Mouse (Mus musculus) thymus, adult 2 months (tissue): ENCODE measurements around the gene Synpo2. TPM values are rescaled to one million over a fixed set of nuclear protein-coding genes. Genes with fewer than 3 reads are reported as not detected.

Experiments
- DNase-seq: peaks from one replicate; pipeline ENCODE4 v3.0.0; 2021
- H3K27ac ChIP-seq: fragments of 200-500 bp; 2 replicates; pipeline ENCODE4 v1.5.1; 2012; ENCODE audit warnings: low read length, control low read depth; ENCODE audit not compliant: control insufficient read depth, insufficient read depth
- H3K27me3 ChIP-seq: fragments of 200-500 bp; 2 replicates; pipeline ENCODE4 v1.6.1; 2012; ENCODE audit warnings: mild to moderate bottlenecking, low read length, moderate library complexity, mixed read lengths; ENCODE audit not compliant: control insufficient read depth, insufficient read depth
- H3K36me3 ChIP-seq: fragments of 200-500 bp; 2 replicates; pipeline ENCODE4 v1.6.1; 2012; ENCODE audit warnings: mild to moderate bottlenecking, low read length, moderate library complexity; ENCODE audit not compliant: control insufficient read depth, insufficient read depth
- H3K4me1 ChIP-seq: fragments of 200-500 bp; replicated peaks from 2 replicates; pipeline ENCODE4 v1.6.1; 2012; ENCODE audit warnings: low read length; ENCODE audit not compliant: control insufficient read depth, insufficient read depth
- H3K4me3 ChIP-seq: fragments of 200-500 bp; 2 replicates; pipeline ENCODE4 v1.5.1; 2012; ENCODE audit warnings: mild to moderate bottlenecking, low read length, control low read depth, moderate library complexity; ENCODE audit not compliant: control insufficient read depth, insufficient read depth
- CTCF ChIP-seq: fragments of 200-500 bp; IDR thresholded peaks from 2 replicates; pipeline ENCODE4 v1.5.1; 2012; ENCODE audit warnings: mild to moderate bottlenecking, control low read depth, low read length, moderate library complexity, borderline replicate concordance; ENCODE audit not compliant: control insufficient read depth, poor library complexity, insufficient read depth; ENCODE audit errors: extremely low read depth
- POLR2A ChIP-seq: fragments of 200-500 bp; IDR thresholded peaks from 2 replicates; pipeline ENCODE4 v1.6.1; 2012; ENCODE audit warnings: mild to moderate bottlenecking, low read length, control low read depth, moderate library complexity; ENCODE audit not compliant: control insufficient read depth, poor library complexity, insufficient read depth; ENCODE audit errors: extremely low read depth
- WGBS: fragments of 180-500 bp; shearing (Covaris S2); methylation state at CpG from one replicate; pipeline ENCODE4 v1.1.7; 2018; 5-methylcytosine and 5-hydroxymethylcytosine counted together
- polyA plus RNA-seq: library from polyadenylated mRNA; depleted of rRNA; stranded (reverse); fragments of >200 nt; gene quantifications from 2 replicates; pipeline ENCODE4 v1.2.3, GENCODE M21; 2012

The Synpo2 gene
- polyA plus RNA-seq, 1 experiment = 8.7 TPM

DNA sequence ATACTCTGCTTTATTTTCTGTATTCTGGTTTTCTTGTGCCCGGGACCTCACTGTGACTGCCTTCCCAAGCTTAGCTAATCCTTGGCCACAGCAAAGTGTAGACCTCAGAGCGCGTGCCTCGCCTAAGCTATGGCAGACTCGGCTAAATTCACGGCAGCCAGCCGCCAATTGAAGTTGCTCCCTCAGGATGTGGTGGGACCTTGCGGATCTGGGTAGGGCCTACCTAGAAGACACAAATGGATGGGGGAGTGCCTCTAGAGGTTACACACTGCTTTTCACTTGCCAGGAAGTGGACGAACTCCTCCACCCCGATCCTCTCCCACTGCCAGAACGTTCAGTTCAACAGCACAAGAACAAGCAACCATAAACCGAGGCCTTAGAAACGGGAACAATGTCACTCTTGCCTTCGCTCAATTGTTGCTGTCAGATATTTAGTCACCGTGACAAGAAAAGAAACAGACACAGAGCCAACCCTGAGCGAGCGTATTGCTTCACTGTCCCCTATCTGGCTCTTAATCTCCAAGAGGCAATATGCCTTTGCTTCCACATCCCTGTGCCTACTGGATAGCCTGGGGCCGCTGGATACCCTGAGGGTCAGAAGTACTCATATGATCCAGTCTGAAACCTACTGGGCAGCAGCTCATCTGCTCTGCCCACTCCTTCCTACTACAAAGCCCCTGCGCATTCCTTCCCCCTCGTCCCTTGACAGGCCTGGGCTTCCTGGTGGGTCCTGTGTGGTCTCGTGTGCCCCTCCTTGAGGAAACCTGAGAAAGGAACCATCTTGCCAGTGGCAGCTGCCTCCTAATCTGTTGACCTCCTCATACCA is 62.2 kb downstream of the Synpo2 start:
- DNase-seq = no peak
- H3K27ac ChIP-seq = peak overlapping the region; percentile 58; the same call in 1 of the 2 replicates
- no peaks in the 10 kb centered on the region for H3K36me3 ChIP-seq
- 87% methylated on average over 21 of the region's 21 CpGs for WGBS
- TF ChIP-seq POLR2A (no peak), CTCF (no peak)
- no peak overlapping the region for H3K4me3 ChIP-seq
- H3K4me1 ChIP-seq = peaks cover 12% of the 10 kb centered on the region
- H3K27me3 ChIP-seq = no peaks in the 10 kb centered on the region

DNA sequence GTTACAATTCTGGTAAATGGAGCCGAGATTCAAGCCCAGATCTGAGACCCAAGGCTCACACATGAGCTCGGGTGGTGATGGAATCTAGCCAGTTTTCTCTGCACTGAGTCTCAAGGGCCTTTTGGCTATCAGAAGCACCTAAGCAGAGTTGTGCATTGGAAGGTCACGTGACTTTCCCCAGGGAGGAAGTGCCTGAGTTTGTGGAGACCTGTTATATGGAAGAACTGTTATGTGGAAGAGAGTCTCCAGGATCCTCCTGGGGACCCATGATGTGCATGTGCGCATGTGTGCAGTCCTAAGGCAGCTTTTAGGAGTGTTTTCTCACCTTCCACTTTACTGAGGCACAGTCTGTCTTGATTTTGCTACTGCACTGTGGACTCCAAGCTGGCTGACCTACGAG is 63.8 kb downstream of the Synpo2 start:
- Histone ChIP-seq H3K36me3 (no peaks in the 10 kb centered on the region), H3K27me3 (no peaks in the 10 kb centered on the region), H3K27ac (no peak overlapping the region), H3K4me3 (no peak overlapping the region), H3K4me1 (peaks cover 7% of the 10 kb centered on the region)
- 90% methylated on average over 5 of the region's 5 CpGs for WGBS
- no peak for DNase-seq
- TF ChIP-seq CTCF = no peak
- TF ChIP-seq POLR2A = no peak

DNA sequence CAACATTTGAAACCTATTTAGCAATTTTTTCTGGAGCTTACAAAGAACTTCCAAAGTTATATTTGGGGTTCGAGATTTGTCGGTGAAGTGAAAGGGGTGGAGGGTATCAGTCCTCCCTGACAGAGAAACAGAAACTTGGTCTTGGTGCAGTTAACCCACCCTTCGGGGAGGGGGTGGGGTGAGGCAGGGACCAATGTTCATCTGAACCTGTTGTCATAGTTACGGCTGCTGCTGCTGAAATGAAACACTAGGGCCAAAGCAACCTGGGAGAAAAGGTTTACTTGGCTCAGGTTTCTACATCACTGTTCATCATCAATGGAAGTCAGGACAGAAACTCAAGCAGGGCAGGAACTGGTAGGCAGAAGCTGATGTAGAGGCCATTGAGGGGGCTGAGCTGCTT is 66.6 kb downstream of the Synpo2 start:
- 84% methylated on average over 4 of the region's 4 CpGs for WGBS
- H3K27ac ChIP-seq = no peak overlapping the region
- H3K36me3 ChIP-seq = no peaks in the 10 kb centered on the region
- TF ChIP-seq CTCF = no peak
- no peak for TF ChIP-seq POLR2A
- no peaks in the 10 kb centered on the region for H3K27me3 ChIP-seq
- no peak for DNase-seq
- H3K4me3 ChIP-seq = no peak overlapping the region
- H3K4me1 ChIP-seq = peaks cover 3% of the 10 kb centered on the region; the same call in 1 of the 2 replicates

DNA sequence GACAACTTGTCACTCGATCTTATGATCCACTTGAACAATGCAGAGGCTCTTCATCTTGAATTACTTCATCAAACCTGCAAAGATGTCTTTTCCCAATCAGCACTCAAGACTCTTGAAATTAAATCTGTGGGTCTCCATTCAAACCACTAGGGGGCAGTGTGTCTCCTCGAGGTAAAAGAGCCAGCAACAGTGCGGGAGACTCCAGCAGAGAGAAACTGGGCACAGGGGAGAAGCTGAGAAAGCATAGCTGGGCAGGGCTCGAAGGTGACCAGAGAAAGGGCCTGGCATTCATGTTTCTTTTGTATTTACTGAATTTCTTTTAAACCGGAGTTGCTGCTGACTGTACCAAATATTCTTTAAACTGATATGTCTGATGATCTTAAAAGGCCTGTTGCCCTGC is 67.1 kb downstream of the Synpo2 start:
- H3K4me1 ChIP-seq = peaks cover under 1% of the 10 kb centered on the region; the same call in 1 of the 2 replicates
- TF ChIP-seq CTCF = peak; percentile 43; the same call in 1 of the 2 replicates
- TF ChIP-seq POLR2A = no peak
- WGBS = 13% methylated on average over 5 of the region's 5 CpGs
- H3K4me3 ChIP-seq = no peak overlapping the region
- no peaks in the 10 kb centered on the region for H3K36me3 ChIP-seq
- peak; percentile 43 for DNase-seq
- no peaks in the 10 kb centered on the region for H3K27me3 ChIP-seq
- H3K27ac ChIP-seq = no peak overlapping the region

DNA sequence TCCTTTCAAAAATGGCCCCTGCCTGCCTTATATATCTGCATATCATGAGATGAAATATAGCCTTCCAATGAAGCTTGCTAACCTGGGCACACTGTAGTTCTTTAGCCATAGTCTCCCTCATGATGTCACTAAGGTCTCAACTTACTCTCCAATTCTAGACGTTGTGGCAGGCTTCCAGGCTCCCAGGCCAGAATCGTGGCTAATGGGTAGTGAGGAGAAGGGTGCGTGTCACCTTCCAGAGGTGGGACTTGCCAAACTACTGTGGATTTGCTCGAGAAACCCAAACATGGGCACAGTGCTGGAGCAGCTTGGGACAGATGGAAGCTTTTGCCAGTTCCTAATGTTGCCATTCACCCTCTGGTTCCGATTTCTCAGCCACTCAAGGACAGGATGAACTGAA is 69.5 kb downstream of the Synpo2 start:
- 77% methylated on average over 5 of the region's 5 CpGs for WGBS
- Histone ChIP-seq H3K4me3 (no peak overlapping the region), H3K4me1 (no peaks in the 10 kb centered on the region), H3K36me3 (no peaks in the 10 kb centered on the region), H3K27ac (no peak overlapping the region), H3K27me3 (no peaks in the 10 kb centered on the region)
- DNase-seq = no peak
- TF ChIP-seq CTCF = no peak
- TF ChIP-seq POLR2A = no peak

DNA sequence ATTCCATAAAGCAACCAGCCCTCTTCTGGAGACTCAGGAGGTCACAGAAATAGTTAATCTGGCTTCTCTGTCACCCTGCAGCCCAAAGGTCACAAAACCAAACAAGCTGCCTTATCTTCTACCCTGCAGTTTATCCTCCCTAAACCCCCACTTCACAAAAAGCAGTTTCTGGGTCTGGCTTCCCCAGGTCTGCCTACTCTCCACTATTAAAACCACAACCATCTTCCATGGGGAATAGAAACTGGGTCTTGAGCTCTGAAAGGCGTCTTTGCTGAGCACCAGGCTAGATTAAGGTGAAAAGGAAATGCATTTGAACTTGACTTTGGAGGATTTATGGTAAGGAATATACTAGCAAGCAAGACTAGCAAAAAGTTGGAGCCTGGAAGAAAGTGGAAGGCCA is 71.8 kb downstream of the Synpo2 start:
- no peaks in the 10 kb centered on the region for H3K4me1 ChIP-seq
- H3K27ac ChIP-seq = no peak overlapping the region
- no peak for DNase-seq
- H3K4me3 ChIP-seq = no peak overlapping the region
- 64% methylated on average over 1 of the region's 1 CpGs for WGBS
- no peaks in the 10 kb centered on the region for H3K36me3 ChIP-seq
- no peak for TF ChIP-seq CTCF
- no peak for TF ChIP-seq POLR2A
- H3K27me3 ChIP-seq = no peaks in the 10 kb centered on the region
